Mouse (Mus musculus): ENCODE measurements around the gene Hist1h2ad.
"Not testable (repeated sequence)": the region's sequence is repeated elsewhere in the genome, so short reads cannot be mapped to it uniquely, and the experiment has no call there.

DNA sequence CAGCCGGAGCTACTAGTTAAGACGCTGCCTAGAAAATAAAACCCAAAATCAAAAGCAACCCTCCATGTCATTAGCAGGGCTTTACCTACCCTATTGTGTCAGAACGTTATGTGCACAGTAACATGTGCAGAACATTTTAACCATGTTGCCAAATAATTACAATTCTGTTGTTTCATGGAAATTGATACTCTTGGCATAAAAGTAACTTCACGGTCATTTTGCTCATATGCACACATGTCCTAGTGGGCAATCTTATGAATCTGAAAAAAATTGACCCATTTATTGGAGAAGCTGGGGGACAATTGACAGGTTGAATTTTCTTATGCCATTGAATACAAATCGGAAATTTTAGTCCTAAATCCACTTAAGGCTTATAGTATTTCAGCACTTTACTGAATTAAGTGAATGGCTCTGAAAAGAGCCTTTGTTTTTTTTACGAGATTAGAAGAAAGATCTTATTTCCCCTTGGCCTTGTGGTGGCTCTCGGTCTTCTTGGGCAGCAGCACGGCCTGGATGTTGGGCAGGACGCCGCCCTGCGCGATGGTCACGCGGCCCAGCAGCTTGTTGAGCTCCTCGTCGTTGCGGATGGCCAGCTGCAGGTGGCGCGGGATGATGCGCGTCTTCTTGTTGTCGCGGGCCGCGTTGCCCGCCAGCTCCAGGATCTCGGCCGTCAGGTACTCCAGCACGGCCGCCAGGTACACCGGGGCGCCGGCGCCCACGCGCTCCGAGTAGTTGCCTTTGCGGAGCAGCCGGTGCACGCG, 3.7 kb upstream of the Hist1h2ad start:
- TF ChIP-seq EP300 (IDR thresholded peaks at IDR 0.05), result not testable (repeated sequence)
- TF ChIP-seq CTCF (IDR thresholded peaks at IDR 0.05), result peak; percentile 23; the same call in 1 of the 2 replicates

Data from lung, postnatal 0 days (tissue).